Comparison of ENCODE assay signal across 32 mouse cellular contexts in genomic region chr9:100682285-100682684, GRCm38 (mm10).
"Had no signal": no experiment of that assay in that cellular context is flagged by ENCODE, and none has a peak within 500 bp of the region (broad histone marks: within the 10 kb centered on the region; RNA-seq: fewer than 3 reads in every experiment).

No protein-coding gene starts in this region.

- H3K4me2 ChIP-seq: heart, embryonic 11.5 days; heart, embryonic 12.5 days; heart, embryonic 13.5 days; heart, embryonic 15.5 days; hindbrain, embryonic 12.5 days; hindbrain, embryonic 13.5 days; hindbrain, embryonic 14.5 days; hindbrain, embryonic 15.5 days; kidney, embryonic 15.5 days had no signal

- H3K27ac ChIP-seq: heart, adult 2 months; heart, embryonic 10.5 days; heart, embryonic 13.5 days; heart, embryonic 15.5 days; hindbrain, embryonic 10.5 days; hindbrain, embryonic 12.5 days; hindbrain, embryonic 13.5 days; hindbrain, embryonic 14.5 days; hindbrain, embryonic 15.5 days; hindbrain, postnatal 0 days; kidney, embryonic 15.5 days; kidney, postnatal 0 days; left cerebral cortex, adult 2 months had no signal

- H3K9ac ChIP-seq: heart, embryonic 12.5 days; heart, embryonic 13.5 days; heart, embryonic 15.5 days; hindbrain, embryonic 12.5 days; hindbrain, embryonic 13.5 days; hindbrain, embryonic 14.5 days; hindbrain, embryonic 15.5 days; kidney, embryonic 15.5 days had no signal

- H3K27me3 ChIP-seq: heart, embryonic 12.5 days; heart, embryonic 13.5 days; heart, embryonic 15.5 days; hindbrain, embryonic 12.5 days; hindbrain, embryonic 13.5 days; hindbrain, embryonic 15.5 days; kidney, embryonic 15.5 days had no signal

- H3K4me1 ChIP-seq: kidney, embryonic 15.5 days had no signal

- ATAC-seq: hindbrain, embryonic 16.5 days; hindbrain, postnatal 0 days; inflammation-experienced regulatory T-cells, adult 6 months had no signal

- H3K4me3 ChIP-seq: heart, adult 2 months; heart, embryonic 10.5 days; heart, embryonic 12.5 days; heart, embryonic 13.5 days; heart, embryonic 15.5 days; hindbrain, embryonic 10.5 days; hindbrain, embryonic 12.5 days; hindbrain, embryonic 13.5 days; hindbrain, embryonic 15.5 days; kidney, embryonic 15.5 days; left cerebral cortex, adult 2 months had no signal

- H3K36me3 ChIP-seq: heart, embryonic 10.5 days; heart, embryonic 12.5 days; heart, embryonic 13.5 days; heart, embryonic 15.5 days; hindbrain, embryonic 10.5 days; hindbrain, embryonic 12.5 days; hindbrain, embryonic 13.5 days; hindbrain, embryonic 15.5 days; kidney, embryonic 15.5 days had no signal

- DNase-seq: heart, adult 2 months; heart, postnatal 10 days; heart, postnatal 14 days; heart, postnatal 36 days; kidney, adult 11 months; kidney, adult 18-20 months; kidney, adult 2 months; kidney, adult 8-10 months; kidney, adult 9 months; kidney, postnatal 10 days; kidney, postnatal 14 days; kidney, postnatal 25 days; kidney, postnatal 36 days; kidney, postnatal 4 days; layer of hippocampus, adult 9-11 months; layer of hippocampus, postnatal 36 days had no signal

- H3K9me3 ChIP-seq: heart, embryonic 10.5 days; heart, embryonic 12.5 days; heart, embryonic 13.5 days; heart, embryonic 15.5 days; hindbrain, embryonic 10.5 days; hindbrain, embryonic 12.5 days; hindbrain, embryonic 13.5 days; hindbrain, embryonic 15.5 days; kidney, embryonic 15.5 days had no signal
